Mouse (Mus musculus) hindbrain, embryonic 10.5 days (tissue): ENCODE results near the gene Dennd4c. TPM values are rescaled to one million over a fixed set of nuclear protein-coding genes. Genes with fewer than 3 reads are reported as not detected.

Source experiments
- DNase-seq: peaks from one replicate; pipeline ENCODE4 v3.0.0-alpha.2; 2017; ENCODE audit warnings: low spot score
- H3K27ac ChIP-seq: fragments of 300-500 bp; sonication (generic); 2 replicates; pipeline ENCODE4 v1.5.1; 2016; ENCODE audit warnings: mild to moderate bottlenecking, moderate library complexity
- H3K27me3 ChIP-seq: fragments of 300-500 bp; sonication (generic); 2 replicates; pipeline ENCODE4 v1.6.1; 2016; ENCODE audit warnings: mild to moderate bottlenecking; ENCODE audit not compliant: poor library complexity, insufficient read depth, severe bottlenecking
- H3K36me3 ChIP-seq: fragments of 300-500 bp; sonication (generic); 2 replicates; pipeline ENCODE4 v1.6.1; 2016; ENCODE audit warnings: mild to moderate bottlenecking, moderate library complexity
- H3K4me1 ChIP-seq: fragments of 300-500 bp; sonication (generic); replicated peaks from 2 replicates; pipeline ENCODE4 v1.6.1; 2016; ENCODE audit warnings: mild to moderate bottlenecking
- H3K4me3 ChIP-seq: fragments of 300-500 bp; sonication (generic); 2 replicates; pipeline ENCODE4 v1.5.1; 2016; ENCODE audit warnings: mild to moderate bottlenecking, moderate library complexity
- H3K9me3 ChIP-seq: fragments of 300-500 bp; sonication (generic); 2 replicates; pipeline ENCODE4 v1.6.1; 2016; ENCODE audit warnings: mild to moderate bottlenecking, moderate library complexity
- WGBS: fragments of 180-500 bp; shearing (Covaris S2); methylation state at CpG from one replicate; pipeline ENCODE4 v1.1.7; 2016; 5-methylcytosine and 5-hydroxymethylcytosine counted together
- polyA plus RNA-seq: library from polyadenylated mRNA; unstranded; fragments of >200 nt; fragmentation: Nextera tagmentation; extraction: Ambion mirVana; gene quantifications from 2 replicates; pipeline ENCODE4 v1.2.1, GENCODE M21; 2016

Dennd4c gene
- polyA plus RNA-seq, result 5.4 and 5.5 TPM in 2 replicates

- Histone ChIP-seq H3K36me3 (no peaks in the 10 kb centered on the region), H3K4me1 (peaks cover 20% of the 10 kb centered on the region), H3K27me3 (no peaks in the 10 kb centered on the region), H3K9me3 (no peaks in the 10 kb centered on the region), H3K27ac (peak within 1 kb of the TSS; percentile 95), H3K4me3 (peak within 1 kb of the TSS; percentile 89)
- under 1% methylated on average over 95 of the region's 95 CpGs for WGBS
- DNase-seq, result peak; percentile 92
These were observed at the start of gene Dennd4c for GRCm38 (mm10) chr4:86748336-86749291. TSS of gene Dennd4c (plus strand) at chr4:86748555.

GRCm38 (mm10) chr4:86699161-86699865 lies 49.0 kb upstream of the Dennd4c start:
- H3K4me1 ChIP-seq, result no peaks in the 10 kb centered on the region
- no peaks in the 10 kb centered on the region for H3K27me3 ChIP-seq
- H3K9me3 ChIP-seq, result no peaks in the 10 kb centered on the region
- H3K36me3 ChIP-seq, result no peaks in the 10 kb centered on the region
- H3K27ac ChIP-seq, result no peak overlapping the region
- no peak overlapping the region for H3K4me3 ChIP-seq
- no peak for DNase-seq
- WGBS, result 78% methylated on average over 5 of the region's 5 CpGs

- no peak for DNase-seq
- Histone ChIP-seq H3K9me3 (no peaks in the 10 kb centered on the region), H3K4me1 (peaks cover 6% of the 10 kb centered on the region), H3K27me3 (no peaks in the 10 kb centered on the region), H3K27ac (no peak overlapping the region), H3K4me3 (no peak overlapping the region), H3K36me3 (no peaks in the 10 kb centered on the region)
- WGBS, result 40% methylated on average over 1 of the region's 1 CpGs
These were observed 39.6 kb upstream of the Dennd4c start for GRCm38 (mm10) chr4:86708801-86709200.

GRCm38 (mm10) chr4:86710034-86710650 lies 38.2 kb upstream of the Dennd4c start:
- Histone ChIP-seq H3K4me3 (no peak overlapping the region), H3K4me1 (peaks cover 6% of the 10 kb centered on the region), H3K27ac (no peak overlapping the region), H3K27me3 (no peaks in the 10 kb centered on the region), H3K9me3 (no peaks in the 10 kb centered on the region), H3K36me3 (no peaks in the 10 kb centered on the region)
- DNase-seq, result no peak
- WGBS, result 67% methylated on average over 6 of the region's 6 CpGs

- H3K36me3 ChIP-seq, result no peaks in the 10 kb centered on the region
- no peak for DNase-seq
- no peak overlapping the region for H3K27ac ChIP-seq
- H3K4me3 ChIP-seq, result no peak overlapping the region
- H3K9me3 ChIP-seq, result no peaks in the 10 kb centered on the region
- 75% methylated on average over 4 of the region's 4 CpGs for WGBS
- H3K4me1 ChIP-seq, result peaks cover 6% of the 10 kb centered on the region
- no peaks in the 10 kb centered on the region for H3K27me3 ChIP-seq
These were observed 37.6 kb upstream of the Dennd4c start for GRCm38 (mm10) chr4:86710666-86711215.

- Histone ChIP-seq H3K36me3 (no peaks in the 10 kb centered on the region), H3K27me3 (no peaks in the 10 kb centered on the region), H3K4me1 (peaks cover 6% of the 10 kb centered on the region), H3K9me3 (no peaks in the 10 kb centered on the region), H3K4me3 (no peak overlapping the region), H3K27ac (no peak overlapping the region)
- WGBS, result 90% methylated on average over 12 of the region's 12 CpGs
- DNase-seq, result no peak
These were observed 35.6 kb upstream of the Dennd4c start for GRCm38 (mm10) chr4:86712751-86713195.

- H3K4me1 ChIP-seq, result peaks cover 6% of the 10 kb centered on the region
- WGBS, result 79% methylated on average over 2 of the region's 2 CpGs
- no peak overlapping the region for H3K4me3 ChIP-seq
- H3K36me3 ChIP-seq, result no peaks in the 10 kb centered on the region
- H3K9me3 ChIP-seq, result no peaks in the 10 kb centered on the region
- H3K27me3 ChIP-seq, result no peaks in the 10 kb centered on the region
- no peak for DNase-seq
- no peak overlapping the region for H3K27ac ChIP-seq
These were observed 34.8 kb upstream of the Dennd4c start for GRCm38 (mm10) chr4:86713518-86713917.

GRCm38 (mm10) chr4:86715341-86715740 lies 33.0 kb upstream of the Dennd4c start:
- WGBS, result 96% methylated on average over 1 of the region's 1 CpGs

GRCm38 (mm10) chr4:86717176-86717575 lies 31.2 kb upstream of the Dennd4c start:
- no peak for DNase-seq
- Histone ChIP-seq H3K36me3 (no peaks in the 10 kb centered on the region), H3K27ac (no peak overlapping the region), H3K27me3 (no peaks in the 10 kb centered on the region), H3K9me3 (no peaks in the 10 kb centered on the region), H3K4me1 (no peaks in the 10 kb centered on the region), H3K4me3 (no peak overlapping the region)
- WGBS, result 94% methylated on average over 1 of the region's 1 CpGs

More at GRCm38 (mm10) chr4:86715341-86715740, 33.0 kb upstream of the Dennd4c start:
- Histone ChIP-seq H3K27me3 (no peaks in the 10 kb centered on the region), H3K9me3 (no peaks in the 10 kb centered on the region), H3K36me3 (no peaks in the 10 kb centered on the region), H3K4me3 (no peak overlapping the region), H3K27ac (no peak overlapping the region), H3K4me1 (peaks cover under 1% of the 10 kb centered on the region)
- DNase-seq, result no peak

- 74% methylated on average over 4 of the region's 4 CpGs for WGBS
- H3K9me3 ChIP-seq, result no peaks in the 10 kb centered on the region
- no peaks in the 10 kb centered on the region for H3K27me3 ChIP-seq
- H3K27ac ChIP-seq, result no peak overlapping the region
- H3K36me3 ChIP-seq, result no peaks in the 10 kb centered on the region
- no peaks in the 10 kb centered on the region for H3K4me1 ChIP-seq
- H3K4me3 ChIP-seq, result no peak overlapping the region
- no peak for DNase-seq
These were observed 29.3 kb upstream of the Dennd4c start for GRCm38 (mm10) chr4:86718878-86719577.

GRCm38 (mm10) chr4:86721856-86722358 lies 26.4 kb upstream of the Dennd4c start:
- H3K36me3 ChIP-seq, result no peaks in the 10 kb centered on the region
- H3K9me3 ChIP-seq, result no peaks in the 10 kb centered on the region
- H3K4me1 ChIP-seq, result no peaks in the 10 kb centered on the region
- no peak for DNase-seq
- no peak overlapping the region for H3K27ac ChIP-seq
- H3K27me3 ChIP-seq, result no peaks in the 10 kb centered on the region
- WGBS, result 85% methylated on average over 8 of the region's 8 CpGs
- no peak overlapping the region for H3K4me3 ChIP-seq

GRCm38 (mm10) chr4:86725175-86725574 lies 23.2 kb upstream of the Dennd4c start:
- no peak for DNase-seq
- Histone ChIP-seq H3K27ac (no peak overlapping the region), H3K36me3 (no peaks in the 10 kb centered on the region), H3K9me3 (no peaks in the 10 kb centered on the region), H3K27me3 (no peaks in the 10 kb centered on the region), H3K4me3 (no peak overlapping the region), H3K4me1 (no peaks in the 10 kb centered on the region)
- 75% methylated on average over 4 of the region's 4 CpGs for WGBS
